Mouse (Mus musculus) heart, adult 2 months (tissue): ENCODE measurements around the gene Supt4a. TPM values are rescaled to one million over a fixed set of nuclear protein-coding genes. Genes with fewer than 3 reads are reported as not detected.

ENCODE experiments used
- DNase-seq, 2 experiments: peaks; one replicate each; pipeline ENCODE4 v3.0.0; 2021
- H3K27ac ChIP-seq: fragments of 200-600 bp; 2 replicates; pipeline ENCODE4 v1.8.1; 2022
- H3K27me3 ChIP-seq: fragments of 200-500 bp; 2 replicates; pipeline ENCODE4 v1.6.1; 2012; ENCODE audit warnings: mild to moderate bottlenecking, low read length, inconsistent platforms, mixed read lengths; ENCODE audit not compliant: control insufficient read depth, insufficient read depth
- H3K36me3 ChIP-seq: fragments of 200-500 bp; 2 replicates; pipeline ENCODE4 v1.6.1; 2012; ENCODE audit warnings: low read length, inconsistent platforms; ENCODE audit not compliant: control insufficient read depth, insufficient read depth
- H3K4me1 ChIP-seq: fragments of 200-500 bp; 2 replicates; pipeline ENCODE4 v1.6.1; 2011; ENCODE audit warnings: low read length; ENCODE audit not compliant: control insufficient read depth, insufficient read depth
- H3K4me3 ChIP-seq: fragments of 200-600 bp; 2 replicates; pipeline ENCODE4 v1.8.1; 2022
- H3K79me2 ChIP-seq: fragments of 200-500 bp; replicated peaks from 2 replicates; pipeline ENCODE4 v1.6.1; 2012; ENCODE audit warnings: mild to moderate bottlenecking, inconsistent platforms, low read length, moderate library complexity, mixed read lengths; ENCODE audit not compliant: control insufficient read depth, insufficient read depth
- H3K9ac ChIP-seq: fragments of 200-500 bp; 2 replicates; pipeline ENCODE4 v1.6.1; 2012; ENCODE audit warnings: low read depth, mild to moderate bottlenecking, control low read depth, inconsistent platforms, low read length, mixed read lengths
- CTCF ChIP-seq: fragments of 200-600 bp; IDR thresholded peaks from 2 replicates; pipeline ENCODE4 v1.8.1; 2022; ENCODE audit warnings: antibody characterized with exemption, mild to moderate bottlenecking, moderate library complexity
- EP300 ChIP-seq: fragments of 200-500 bp; IDR thresholded peaks from 2 replicates; pipeline ENCODE4 v1.6.1; 2011; ENCODE audit warnings: low read depth, low read length, control low read depth; ENCODE audit not compliant: insufficient read depth
- POLR2A ChIP-seq: fragments of 200-500 bp; IDR thresholded peaks from 2 replicates; pipeline ENCODE4 v1.6.1; 2011; ENCODE audit warnings: mild to moderate bottlenecking, low read depth, low read length, control low read depth; ENCODE audit not compliant: insufficient read depth
- WGBS: fragments of 180-500 bp; shearing (Covaris S2); methylation state at CpG from one replicate; pipeline ENCODE4 v1.1.7; 2018; 5-methylcytosine and 5-hydroxymethylcytosine counted together
- intact Hi-C: fragments of 180-260 bp; cut with DNase I; formaldehyde crosslinking; loops from one replicate; pipeline ENCODE4 v1.15.1; 2025
- polyA plus RNA-seq: library from polyadenylated mRNA; depleted of rRNA; stranded (reverse); fragments of >200 nt; gene quantifications from 2 replicates; pipeline ENCODE4 v1.2.3, GENCODE M21; 2012
- total RNA-seq, 2 experiments: library from RNA; stranded (reverse); gene quantifications; 2 replicates each; pipeline ENCODE4 v1.2.3; 2021

The Supt4a gene
- total and polyA plus RNA-seq, 3 experiments, result 41.4 to 47.5 (median 44.6) TPM

- H3K4me3 ChIP-seq, result no peak overlapping the region
- H3K9ac ChIP-seq, result no peak overlapping the region
- H3K27me3 ChIP-seq, result no peaks in the 10 kb centered on the region
- TF ChIP-seq CTCF (no peak), POLR2A (no peak), EP300 (no peak)
- DNase-seq, result peak in 1 of 2 experiments; percentile 48
- WGBS, result 47% methylated on average over 4 of the region's 4 CpGs
- H3K4me1 ChIP-seq, result no peaks in the 10 kb centered on the region
- no peak overlapping the region; the same call in 1 of the 2 replicates for H3K27ac ChIP-seq
- intact Hi-C loops, result no loop called here
- H3K79me2 ChIP-seq, result no peaks in the 10 kb centered on the region
- H3K36me3 ChIP-seq, result no peaks in the 10 kb centered on the region
Observed at GRCm38 (mm10) chr11:87751491-87751966, 14.2 kb downstream of the Supt4a start.

DNA sequence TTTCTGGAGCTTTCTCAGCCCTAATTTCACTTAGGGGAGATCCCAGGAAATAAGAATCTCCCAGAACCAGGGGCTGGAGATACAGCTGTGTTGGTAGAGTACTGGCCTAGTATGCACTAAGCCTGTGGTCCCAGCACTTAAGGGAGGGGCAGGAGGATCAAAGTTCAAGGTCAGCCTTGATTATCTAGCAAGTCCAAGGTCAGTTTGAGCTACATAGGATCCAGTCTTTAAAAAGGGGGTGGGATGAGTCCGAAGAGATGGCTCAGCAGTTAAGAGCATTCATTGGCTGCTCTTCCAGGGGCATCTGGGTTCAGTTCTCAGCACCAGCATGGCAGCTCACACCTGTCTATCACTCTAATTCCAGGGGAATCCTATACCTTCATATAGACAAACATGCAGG, 15.0 kb downstream of the Supt4a start:
- Histone ChIP-seq H3K27me3 (no peaks in the 10 kb centered on the region), H3K36me3 (no peaks in the 10 kb centered on the region), H3K79me2 (no peaks in the 10 kb centered on the region), H3K4me3 (no peak overlapping the region), H3K9ac (no peak overlapping the region), H3K27ac (no peak overlapping the region), H3K4me1 (no peaks in the 10 kb centered on the region)
- WGBS, result 81% methylated on average over 1 of the region's 1 CpGs
- TF ChIP-seq POLR2A, result no peak
- no peak for TF ChIP-seq CTCF
- TF ChIP-seq EP300, result no peak
- DNase-seq, result no peak
- intact Hi-C loops, result no loop called here

- no peaks in the 10 kb centered on the region for H3K27me3 ChIP-seq
- no peak overlapping the region for H3K27ac ChIP-seq
- no peaks in the 10 kb centered on the region for H3K4me1 ChIP-seq
- intact Hi-C loops, result no loop called here
- H3K79me2 ChIP-seq, result no peaks in the 10 kb centered on the region
- no peak overlapping the region for H3K4me3 ChIP-seq
- TF ChIP-seq CTCF, result no peak
- TF ChIP-seq EP300, result no peak
- TF ChIP-seq POLR2A, result no peak
- no peak overlapping the region for H3K9ac ChIP-seq
- WGBS, result 79% methylated on average over 8 of the region's 8 CpGs
- H3K36me3 ChIP-seq, result no peaks in the 10 kb centered on the region
- DNase-seq, result no peak
Observed at GRCm38 (mm10) chr11:87753255-87753654, 15.9 kb downstream of the Supt4a start.

DNA sequence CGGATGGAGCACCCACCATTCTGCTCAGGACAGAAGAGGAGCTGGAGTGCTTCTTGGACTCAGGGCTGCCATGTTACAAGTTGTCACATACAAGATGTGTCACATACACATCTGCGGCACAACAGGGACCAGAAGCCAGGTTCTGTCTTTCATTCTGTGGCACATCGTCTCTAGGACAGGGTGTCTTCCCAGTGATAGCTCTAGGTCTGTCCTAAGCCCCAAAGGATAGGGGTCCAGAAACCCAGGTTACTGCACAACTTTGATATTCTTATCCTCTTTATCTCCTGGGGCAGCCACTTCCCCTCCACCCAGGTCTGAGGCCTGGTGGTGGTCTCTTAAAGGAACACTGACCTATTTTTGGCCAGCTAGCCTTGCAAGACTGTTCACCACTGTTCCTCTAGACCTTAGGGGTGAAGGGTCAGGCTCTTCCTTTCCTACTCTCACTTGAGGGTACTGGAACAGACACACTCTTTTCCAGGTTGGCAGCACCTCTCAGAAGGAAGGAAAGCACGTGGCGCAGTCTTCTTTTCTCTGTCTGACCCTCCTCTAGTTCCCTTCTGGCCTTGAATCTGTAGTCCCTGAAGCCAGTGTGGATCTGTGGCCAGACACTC, 16.6 kb downstream of the Supt4a start:
- intact Hi-C loops, result no loop called here
- 81% methylated on average over 5 of the region's 5 CpGs for WGBS
- Histone ChIP-seq H3K27me3 (no peaks in the 10 kb centered on the region), H3K27ac (no peak overlapping the region), H3K4me1 (no peaks in the 10 kb centered on the region), H3K4me3 (no peak overlapping the region), H3K36me3 (no peaks in the 10 kb centered on the region), H3K79me2 (no peaks in the 10 kb centered on the region), H3K9ac (no peak overlapping the region)
- TF ChIP-seq CTCF (no peak), POLR2A (no peak), EP300 (no peak)
- no peak for DNase-seq

- Histone ChIP-seq H3K4me3 (no peak overlapping the region), H3K4me1 (no peaks in the 10 kb centered on the region), H3K27ac (no peak overlapping the region), H3K9ac (no peak overlapping the region), H3K27me3 (no peaks in the 10 kb centered on the region), H3K36me3 (no peaks in the 10 kb centered on the region), H3K79me2 (no peaks in the 10 kb centered on the region)
- TF ChIP-seq POLR2A (no peak), EP300 (no peak), CTCF (no peak)
- intact Hi-C loops, result no loop called here
- DNase-seq, result peak in 1 of 2 experiments; percentile 61
- WGBS, result 60% methylated on average over 5 of the region's 5 CpGs
Observed at GRCm38 (mm10) chr11:87754603-87755002, 17.3 kb downstream of the Supt4a start.

DNA sequence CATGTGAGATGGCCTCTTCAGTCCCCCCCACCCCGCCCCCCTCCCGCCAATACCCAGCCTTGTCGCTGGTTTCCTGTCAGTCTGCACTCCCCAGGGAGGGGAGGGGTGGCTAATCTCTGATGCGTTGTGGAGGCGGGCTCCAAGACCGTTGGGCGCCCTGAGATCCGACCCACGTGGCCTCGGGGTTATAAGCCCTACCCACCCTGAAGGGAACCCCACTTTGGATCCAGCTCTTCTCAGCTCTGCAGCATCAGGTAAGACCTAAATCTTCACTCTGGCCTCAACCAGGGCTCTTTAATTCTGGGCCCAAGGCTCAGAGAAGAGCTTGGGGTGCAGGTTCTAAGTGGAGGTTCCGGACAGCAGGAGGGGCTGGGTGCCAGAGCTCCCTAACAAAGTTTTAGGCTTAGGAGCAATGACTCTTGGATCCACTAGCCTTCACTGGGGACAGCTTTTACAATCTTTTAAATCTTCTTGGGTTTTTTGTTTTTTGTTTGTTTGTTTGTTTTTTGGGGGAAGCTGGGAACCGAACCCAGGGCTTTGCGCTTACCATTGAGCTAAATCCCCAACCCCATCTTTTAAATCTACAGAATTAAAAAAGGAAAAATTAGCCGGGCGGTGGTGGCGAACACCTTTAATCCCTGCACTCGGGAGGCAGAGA, 18.1 kb downstream of the Supt4a start:
- peak; percentile 55 to 87 for DNase-seq
- H3K27me3 ChIP-seq, result peaks cover 3% of the 10 kb centered on the region; the same call in 1 of the 2 replicates
- no peaks in the 10 kb centered on the region for H3K36me3 ChIP-seq
- intact Hi-C loops, result no loop called here
- TF ChIP-seq POLR2A, result peak; percentile 61
- no peak for TF ChIP-seq EP300
- no peak for TF ChIP-seq CTCF
- H3K4me3 ChIP-seq, result no peak overlapping the region; the same call in 1 of the 2 replicates
- no peaks in the 10 kb centered on the region for H3K4me1 ChIP-seq
- H3K27ac ChIP-seq, result no peak overlapping the region
- no peaks in the 10 kb centered on the region for H3K79me2 ChIP-seq
- WGBS, result 63% methylated on average over 17 of the region's 17 CpGs
- H3K9ac ChIP-seq, result no peak overlapping the region
